Mouse (Mus musculus) T-helper 17 cell (primary cell): ENCODE measurements around the gene Cacfd1.

Experiments used
- in situ Hi-C, 2 experiments: fragments of 300-600 bp; cut with MboI, MseI; formaldehyde crosslinking; loops; 1 replicate in 1 of 2; 2 replicates in 1 of 2; pipeline ENCODE4 v1.15.1; 2025; ENCODE audit warnings: high pct_unique_total_duplicates in 2 of 2

The Cacfd1 gene

GRCm38 (mm10) chr2:27026857-27027617 is 17.3 kb downstream of the Cacfd1 start:
- in situ Hi-C loops, result no loop called here

GRCm38 (mm10) chr2:27027618-27028436 is 18.1 kb downstream of the Cacfd1 start, which contains the start of gene Slc2a6:
Gene Slc2a6, minus strand, starts transcription at chr2:27027998.
- in situ Hi-C loops, result no loop called here

- in situ Hi-C loops, result no loop called here
These were observed 18.8 kb downstream of the Cacfd1 start for GRCm38 (mm10) chr2:27028437-27029015.

- in situ Hi-C loops, result no loop called here
These were observed 22.6 kb downstream of the Cacfd1 start for GRCm38 (mm10) chr2:27032361-27032760.

- in situ Hi-C loops, result loop anchor here in 1 of 2 experiments (5.0 kb wide), 1 partner anchor 394 kb away; no protein-coding TSS in a partner anchor
These were observed 26.3 kb downstream of the Cacfd1 start for GRCm38 (mm10) chr2:27036003-27036402.

- in situ Hi-C loops, result loop anchor here in 1 of 2 experiments (5.0 kb wide), 1 partner anchor 395 kb away; no protein-coding TSS in a partner anchor
These were observed 27.3 kb downstream of the Cacfd1 start for GRCm38 (mm10) chr2:27037008-27037407.

GRCm38 (mm10) chr2:27038596-27038995 is 28.9 kb downstream of the Cacfd1 start:
- in situ Hi-C loops, result loop anchor here in 1 of 2 experiments (5.0 kb wide), 1 partner anchor 396 kb away; no protein-coding TSS in a partner anchor

- in situ Hi-C loops, result loop anchor here in 1 of 2 experiments (5.0 kb wide), 1 partner anchor 397 kb away; no protein-coding TSS in a partner anchor
These were observed 29.6 kb downstream of the Cacfd1 start for GRCm38 (mm10) chr2:27039286-27039685.

GRCm38 (mm10) chr2:27042131-27042844 is 32.6 kb downstream of the Cacfd1 start:
- in situ Hi-C loops, result loop anchor here (5.0 kb wide), 1 partner anchor 195 kb away; no protein-coding TSS in a partner anchor

- in situ Hi-C loops, result loop anchor here (5.0 kb wide), 1 partner anchor 194 kb away; no protein-coding TSS in a partner anchor
These were observed 33.7 kb downstream of the Cacfd1 start for GRCm38 (mm10) chr2:27043461-27043860.

GRCm38 (mm10) chr2:27044166-27044565 is 34.4 kb downstream of the Cacfd1 start:
- in situ Hi-C loops, result loop anchor here (5.0 kb wide), 1 partner anchor 193 kb away; no protein-coding TSS in a partner anchor

GRCm38 (mm10) chr2:27044641-27045040 is 34.9 kb downstream of the Cacfd1 start:
- in situ Hi-C loops, result loop anchor here (5.0 kb wide), 1 partner anchor 193 kb away; no protein-coding TSS in a partner anchor

GRCm38 (mm10) chr2:27045979-27046770 is 36.4 kb downstream of the Cacfd1 start:
- in situ Hi-C loops, result no loop called here

GRCm38 (mm10) chr2:27049408-27049807 is 39.7 kb downstream of the Cacfd1 start:
- in situ Hi-C loops, result no loop called here

- in situ Hi-C loops, result no loop called here
These were observed 48.5 kb downstream of the Cacfd1 start for GRCm38 (mm10) chr2:27058251-27058650.

GRCm38 (mm10) chr2:27058751-27059150 is 49.0 kb downstream of the Cacfd1 start:
- in situ Hi-C loops, result no loop called here

- in situ Hi-C loops, result no loop called here
These were observed 49.5 kb downstream of the Cacfd1 start for GRCm38 (mm10) chr2:27059187-27059586.

GRCm38 (mm10) chr2:27067124-27067523 is 57.4 kb downstream of the Cacfd1 start:
- in situ Hi-C loops, result no loop called here

- in situ Hi-C loops, result no loop called here
These were observed 58.3 kb downstream of the Cacfd1 start for GRCm38 (mm10) chr2:27067996-27068395.

- in situ Hi-C loops, result loop anchor here in 1 of 2 experiments (10.0 kb wide), 1 partner anchor 895 kb away; no protein-coding TSS in a partner anchor
These were observed 59.9 kb downstream of the Cacfd1 start for GRCm38 (mm10) chr2:27069646-27070045.
